Mouse (Mus musculus) embryonic stem cell, embryonic (primary cell): ENCODE measurements at regions not wholly inside any gene's neighbourhood (a gene's known extent, or its start where the extent isn't known, plus 50 kb on each side); places are given as distances from the start of the nearest gene placed in this dataset.

ENCODE experiments used
- CTCF ChIA-PET, 4 experiments: fragments of 300-600 bp in 2 of 4; fragments of 350-600 bp in 2 of 4; sonication (Branson Sonifier 250); formaldehyde crosslinking; loops; one replicate each; lab custom pipeline; 2022; ENCODE audit warnings: inconsistent platforms in 2 of 4; lab: Charles Lee
- POLR2A ChIA-PET, 4 experiments: fragments of 300-600 bp in 2 of 4; fragments of 350-600 bp in 2 of 4; sonication (Branson Sonifier 250); formaldehyde crosslinking; loops; one replicate each; lab custom pipeline; 2022; ENCODE audit warnings: antibody characterized with exemption in 4 of 4, inconsistent platforms in 1 of 4; lab: Charles Lee

GRCm38 (mm10) chr17:48625971-48626370, 171.3 kb downstream of the Unc5cl start:
- CTCF ChIA-PET: interaction anchor here in 1 of 4 experiments (0.6 kb wide), 1 partner anchor 731 kb away, joined by 3 read pairs; no protein-coding TSS in a partner anchor
- POLR2A ChIA-PET: no interaction called here

GRCm38 (mm10) chr17:48639611-48640010, 184.9 kb downstream of the Unc5cl start:
- POLR2A ChIA-PET: interaction anchor here in 1 of 4 experiments (0.9 kb wide), 1 partner anchor 24 kb away, joined by 3 read pairs; no protein-coding TSS in a partner anchor

GRCm38 (mm10) chr17:48643533-48644019, 188.9 kb downstream of the Unc5cl start:
- CTCF ChIA-PET: interaction anchor here in 2 of 4 experiments (0.6 to 0.7 kb wide), 2 partner anchors 10 to 384 kb away, joined by 3 read pairs; no protein-coding TSS in a partner anchor

More at GRCm38 (mm10) chr17:48639611-48640010, 184.9 kb downstream of the Unc5cl start:
- CTCF ChIA-PET: no interaction called here

GRCm38 (mm10) chr17:48645056-48645455, 190.4 kb downstream of the Unc5cl start:
- CTCF ChIA-PET: interaction anchor here in 1 of 4 experiments (0.8 kb wide), 1 partner anchor 256 kb away, joined by 4 read pairs; no protein-coding TSS in a partner anchor
- POLR2A ChIA-PET: no interaction called here

More at GRCm38 (mm10) chr17:48643533-48644019, 188.9 kb downstream of the Unc5cl start:
- POLR2A ChIA-PET: interaction anchor here in 1 of 4 experiments (1.4 kb wide), 1 partner anchor 27 kb away, joined by 6 read pairs; no protein-coding TSS in a partner anchor

- ChIA-PET POLR2A (interaction anchor here (0.6 to 1.5 kb wide), 6 partner anchors 24 to 1127 kb away, joined by 3 to 6 read pairs (median 4); no protein-coding TSS in a partner anchor), CTCF (interaction anchor here in 1 of 4 experiments (1.1 kb wide), 2 partner anchors 108 to 179 kb away, joined by 3 read pairs; no protein-coding TSS in a partner anchor)
Measured at GRCm38 (mm10) chr17:48646626-48647195, 192.0 kb downstream of the Unc5cl start.

- ChIA-PET CTCF (interaction anchor here in 2 of 4 experiments (0.6 to 1.1 kb wide), 5 partner anchors 70 to 572 kb away, joined by 3 to 8 read pairs (median 5); no protein-coding TSS in a partner anchor), POLR2A (interaction anchor here (0.6 to 1.5 kb wide), 8 partner anchors 17 to 193 kb away, joined by 3 to 5 read pairs (median 4); no protein-coding TSS in a partner anchor)
Measured at GRCm38 (mm10) chr17:48647431-48647830, 192.7 kb downstream of the Unc5cl start.

- POLR2A ChIA-PET: interaction anchor here in 2 of 4 experiments (0.5 to 0.7 kb wide), 2 partner anchors 207 to 338 kb away, joined by 3 to 4 read pairs; no protein-coding TSS in a partner anchor
- CTCF ChIA-PET: no interaction called here
Measured at GRCm38 (mm10) chr17:48650556-48650955, 195.9 kb downstream of the Unc5cl start.

GRCm38 (mm10) chr17:48672749-48673148, 218.0 kb downstream of the Unc5cl start:
- ChIA-PET CTCF (no interaction called here), POLR2A (no interaction called here)

GRCm38 (mm10) chr17:48678216-48678832, 223.6 kb downstream of the Unc5cl start:
- ChIA-PET CTCF (no interaction called here), POLR2A (interaction anchor here in 1 of 4 experiments (1.6 kb wide), 1 partner anchor 9 kb away, joined by 3 read pairs; no protein-coding TSS in a partner anchor)

GRCm38 (mm10) chr17:48680331-48680730, 225.6 kb downstream of the Unc5cl start:
- CTCF ChIA-PET: interaction anchor here in 3 of 4 experiments (0.6 to 1.2 kb wide), 4 partner anchors 142 to 213 kb away, joined by 3 to 5 read pairs (median 4); no protein-coding TSS in a partner anchor
- POLR2A ChIA-PET: interaction anchor here in 2 of 4 experiments (1.0 to 1.6 kb wide), 5 partner anchors 10 to 404 kb away, joined by 3 to 5 read pairs (median 3); no protein-coding TSS in a partner anchor

- ChIA-PET CTCF (no interaction called here), POLR2A (interaction anchor here in 1 of 4 experiments (0.5 kb wide), 1 partner anchor 12 kb away, joined by 6 read pairs; no protein-coding TSS in a partner anchor)
Measured at GRCm38 (mm10) chr17:48688944-48689343, 234.2 kb downstream of the Unc5cl start.

GRCm38 (mm10) chr17:48698456-48698855, 233.7 kb upstream of the Lrfn2 start:
- CTCF ChIA-PET: interaction anchor here in 2 of 4 experiments (1.2 to 1.6 kb wide), 2 partner anchors 102 to 103 kb away, joined by 3 to 5 read pairs; no protein-coding TSS in a partner anchor
- POLR2A ChIA-PET: no interaction called here

GRCm38 (mm10) chr17:48700591-48700990, 231.6 kb upstream of the Lrfn2 start:
- ChIA-PET POLR2A (no interaction called here), CTCF (interaction anchor here in 1 of 4 experiments (1.0 to 1.5 kb wide), 3 partner anchors 58 to 108 kb away, joined by 3 read pairs; no protein-coding TSS in a partner anchor)

GRCm38 (mm10) chr17:48720506-48720905, 211.7 kb upstream of the Lrfn2 start:
- ChIA-PET POLR2A (no interaction called here), CTCF (no interaction called here)

- POLR2A ChIA-PET: no interaction called here
- CTCF ChIA-PET: no interaction called here
Measured at GRCm38 (mm10) chr17:48723286-48723685, 208.9 kb upstream of the Lrfn2 start.

GRCm38 (mm10) chr17:48724513-48725112, 207.6 kb upstream of the Lrfn2 start:
- POLR2A ChIA-PET: no interaction called here

GRCm38 (mm10) chr17:48726460-48726859, 205.7 kb upstream of the Lrfn2 start:
- ChIA-PET CTCF (interaction anchor here in 1 of 4 experiments (1.6 kb wide), 1 partner anchor 9 kb away, joined by 3 read pairs; no protein-coding TSS in a partner anchor), POLR2A (no interaction called here)

More at GRCm38 (mm10) chr17:48724513-48725112, 207.6 kb upstream of the Lrfn2 start:
- CTCF ChIA-PET: no interaction called here

GRCm38 (mm10) chr17:48733801-48734200, 198.4 kb upstream of the Lrfn2 start:
- CTCF ChIA-PET: interaction anchor here in 1 of 4 experiments (0.6 kb wide), 1 partner anchor 300 kb away, joined by 3 read pairs; no protein-coding TSS in a partner anchor
- POLR2A ChIA-PET: interaction anchor here in 1 of 4 experiments (0.9 kb wide), 1 partner anchor 910 kb away, joined by 3 read pairs; no protein-coding TSS in a partner anchor
